Mouse (Mus musculus) limb, embryonic 13.5 days (tissue): ENCODE data around the gene Nod1. TPM values are rescaled to one million over a fixed set of nuclear protein-coding genes. Genes with fewer than 3 reads are reported as not detected.
A peak's percentile ranks its signal among the peaks of the same experiment; 100 is the strongest.

ENCODE experiments used
- ATAC-seq: fragments of 200-750 bp; cut with Nextera tagmentation; 2 replicates; pipeline ENCODE4 v1.8.0; 2017; ENCODE audit warnings: low read depth, moderate number of reproducible peaks, moderate TSS enrichment; ENCODE audit not compliant: low FRiP score
- H3K27ac ChIP-seq: fragments of 300-500 bp; sonication (generic); 2 replicates; pipeline ENCODE4 v1.5.1; 2015; ENCODE audit warnings: inconsistent platforms, mild to moderate bottlenecking, moderate library complexity
- H3K27me3 ChIP-seq: fragments of 300-500 bp; sonication (generic); 2 replicates; pipeline ENCODE4 v1.6.1; 2015; ENCODE audit warnings: mild to moderate bottlenecking, inconsistent platforms
- H3K36me3 ChIP-seq: fragments of 300-500 bp; sonication (generic); 2 replicates; pipeline ENCODE4 v1.6.1; 2015; ENCODE audit warnings: inconsistent platforms, mild to moderate bottlenecking, moderate library complexity
- H3K4me1 ChIP-seq: fragments of 300-500 bp; sonication (generic); 2 replicates; pipeline ENCODE4 v1.6.1; 2015; ENCODE audit warnings: inconsistent platforms
- H3K4me2 ChIP-seq: fragments of 300-500 bp; sonication (generic); replicated peaks from 2 replicates; pipeline ENCODE4 v1.6.1; 2015; ENCODE audit warnings: inconsistent platforms, mild to moderate bottlenecking, moderate library complexity
- H3K4me3 ChIP-seq: fragments of 300-500 bp; sonication (generic); 2 replicates; pipeline ENCODE4 v1.5.1; 2015; ENCODE audit warnings: moderate library complexity, mild to moderate bottlenecking, inconsistent platforms
- H3K9ac ChIP-seq: fragments of 300-500 bp; sonication (generic); 2 replicates; pipeline ENCODE4 v1.6.1; 2015; ENCODE audit warnings: mild to moderate bottlenecking, inconsistent platforms
- H3K9me3 ChIP-seq: fragments of 300-500 bp; sonication (generic); 2 replicates; pipeline ENCODE4 v1.6.1; 2016; ENCODE audit warnings: inconsistent platforms
- WGBS: fragments of 180-500 bp; shearing (Covaris S2); methylation state at CpG from one replicate; pipeline ENCODE4 v1.1.7; 2015; 5-methylcytosine and 5-hydroxymethylcytosine counted together
- polyA plus RNA-seq: library from polyadenylated mRNA; unstranded; fragments of >200 nt; fragmentation: Nextera tagmentation; extraction: Ambion mirVana; gene quantifications from 2 replicates; pipeline ENCODE4 v1.2.1, GENCODE M21; 2015

Nod1 gene
- polyA plus RNA-seq, 1 experiment from 2014 or later, result 5.9 TPM

DNA sequence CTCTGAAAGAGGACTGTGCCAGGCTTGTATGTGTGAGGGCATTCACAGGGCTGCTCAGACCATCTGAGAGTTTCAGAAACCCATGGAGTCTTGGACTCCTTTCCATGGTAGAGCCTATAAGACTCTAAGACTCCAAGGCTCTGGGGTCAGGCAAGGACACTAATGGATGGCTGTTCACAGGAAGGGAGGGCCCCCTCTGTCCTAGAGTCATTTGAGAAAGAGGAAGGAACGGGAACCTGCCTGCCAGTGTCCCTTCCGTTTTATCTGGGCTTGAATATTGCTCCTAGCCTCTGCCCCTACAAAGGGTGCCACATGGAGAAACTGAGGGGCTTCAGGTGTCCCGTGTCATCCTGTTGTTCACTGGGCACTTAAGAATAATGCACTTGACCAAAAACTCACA is 38.5 kb downstream of the Nod1 start:
- Histone ChIP-seq H3K27ac (no peak overlapping the region), H3K9me3 (no peaks in the 10 kb centered on the region), H3K4me2 (no peak overlapping the region), H3K27me3 (no peaks in the 10 kb centered on the region), H3K4me1 (no peaks in the 10 kb centered on the region), H3K9ac (no peak overlapping the region), H3K4me3 (no peak overlapping the region), H3K36me3 (peaks cover 8% of the 10 kb centered on the region)
- 74% methylated on average over 3 of the region's 3 CpGs for WGBS
- no peak for ATAC-seq

DNA sequence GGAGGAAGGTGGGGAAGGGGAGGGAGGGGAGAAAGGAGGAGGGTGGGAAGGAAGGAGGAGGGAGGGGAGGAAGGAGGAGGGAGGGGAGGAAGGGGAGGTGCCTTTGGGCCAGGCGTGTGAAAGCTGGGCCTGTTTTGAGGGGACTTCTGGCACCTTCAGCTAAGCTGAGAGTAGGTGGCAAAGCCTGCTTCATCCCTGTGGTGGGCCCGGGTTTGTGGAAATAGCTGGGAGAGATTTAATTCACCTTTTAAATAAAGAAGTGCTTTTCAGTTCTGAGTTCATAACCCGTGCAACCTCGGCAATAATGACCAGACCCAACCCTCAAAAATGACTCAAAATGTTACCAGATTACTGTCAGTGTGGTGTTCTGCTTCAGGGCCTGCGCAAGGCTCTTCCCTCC is 39.2 kb downstream of the Nod1 start:
- peaks cover 8% of the 10 kb centered on the region for H3K36me3 ChIP-seq
- H3K9ac ChIP-seq, result no peak overlapping the region
- H3K27me3 ChIP-seq, result no peaks in the 10 kb centered on the region
- 84% methylated on average over 5 of the region's 5 CpGs for WGBS
- H3K9me3 ChIP-seq, result no peaks in the 10 kb centered on the region
- H3K4me1 ChIP-seq, result no peaks in the 10 kb centered on the region
- no peak for ATAC-seq
- no peak overlapping the region for H3K4me3 ChIP-seq
- H3K27ac ChIP-seq, result no peak overlapping the region
- H3K4me2 ChIP-seq, result no peak overlapping the region

DNA sequence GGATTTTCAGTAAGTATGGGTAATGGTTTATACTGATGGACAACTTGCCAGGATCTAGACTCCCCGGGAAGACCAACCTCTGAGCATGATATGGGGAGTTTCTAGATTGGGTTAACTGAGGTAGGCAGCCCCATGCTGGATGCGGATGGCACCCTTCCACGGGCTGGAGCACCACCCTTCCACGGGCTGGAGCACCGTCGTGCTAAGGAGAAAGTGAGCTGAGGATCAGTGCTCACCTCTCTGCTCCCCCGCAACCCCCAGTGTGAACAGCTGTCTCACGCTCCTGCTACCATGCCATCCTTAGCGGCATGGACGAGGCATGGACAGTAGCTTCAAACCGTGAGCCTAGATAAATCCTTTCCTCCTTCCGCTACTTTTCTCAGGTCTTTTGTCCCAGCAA is 39.9 kb downstream of the Nod1 start:
- no peaks in the 10 kb centered on the region for H3K9me3 ChIP-seq
- no peak overlapping the region for H3K4me2 ChIP-seq
- WGBS, result 94% methylated on average over 12 of the region's 12 CpGs
- H3K4me3 ChIP-seq, result no peak overlapping the region
- H3K36me3 ChIP-seq, result peaks cover 12% of the 10 kb centered on the region
- ATAC-seq, result no peak
- H3K27me3 ChIP-seq, result no peaks in the 10 kb centered on the region
- H3K9ac ChIP-seq, result no peak overlapping the region
- no peak overlapping the region for H3K27ac ChIP-seq
- no peaks in the 10 kb centered on the region for H3K4me1 ChIP-seq

DNA sequence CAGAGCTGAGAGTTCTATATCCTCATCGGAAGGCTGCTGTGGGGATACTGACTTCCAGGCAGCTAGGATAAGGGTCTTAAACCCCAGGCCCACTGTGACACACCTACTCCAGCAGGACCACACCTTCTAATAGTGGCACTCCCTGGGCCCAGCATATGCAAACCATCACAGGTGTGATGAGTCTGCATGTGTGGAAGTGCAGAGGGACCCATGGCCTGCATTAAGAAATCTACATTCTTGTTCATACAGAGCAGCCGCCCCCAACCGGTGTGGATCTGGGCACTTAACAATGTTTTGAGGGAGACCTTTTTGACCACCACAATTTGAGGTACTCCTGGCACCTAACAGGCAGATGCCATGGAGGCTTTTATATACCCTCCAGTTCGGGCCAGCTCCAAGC is 40.8 kb downstream of the Nod1 start:
- Histone ChIP-seq H3K27ac (no peak overlapping the region), H3K4me2 (no peak overlapping the region), H3K4me1 (no peaks in the 10 kb centered on the region), H3K36me3 (peaks cover 12% of the 10 kb centered on the region), H3K27me3 (no peaks in the 10 kb centered on the region), H3K9ac (no peak overlapping the region), H3K4me3 (no peak overlapping the region), H3K9me3 (no peaks in the 10 kb centered on the region)
- no peak for ATAC-seq
- WGBS, result 95% methylated on average over 4 of the region's 4 CpGs

DNA sequence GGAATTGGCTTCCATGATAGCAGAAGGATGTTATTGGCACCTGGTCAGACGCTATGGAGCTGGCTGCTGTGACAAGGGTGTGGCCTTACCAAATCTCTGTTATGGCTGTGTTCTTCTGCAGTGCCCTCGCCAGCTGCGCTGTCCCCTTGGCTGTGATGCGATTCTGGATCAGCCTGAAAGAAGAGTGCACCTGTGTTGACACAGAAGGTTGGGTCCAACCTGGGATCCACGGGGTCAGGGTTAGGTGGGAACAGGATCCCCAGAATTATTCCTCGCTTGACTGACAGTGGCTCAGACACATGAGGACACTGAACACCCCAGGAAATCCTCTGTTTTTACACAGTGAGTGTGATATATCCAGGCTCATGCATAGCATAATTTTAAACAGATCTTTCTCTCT is 44.5 kb downstream of the Nod1 start:
- no peak for ATAC-seq
- H3K9me3 ChIP-seq, result no peaks in the 10 kb centered on the region
- 82% methylated on average over 6 of the region's 6 CpGs for WGBS
- H3K4me1 ChIP-seq, result no peaks in the 10 kb centered on the region
- H3K9ac ChIP-seq, result no peak overlapping the region
- H3K27me3 ChIP-seq, result no peaks in the 10 kb centered on the region
- H3K27ac ChIP-seq, result no peak overlapping the region
- H3K36me3 ChIP-seq, result peaks cover 17% of the 10 kb centered on the region
- H3K4me2 ChIP-seq, result no peak overlapping the region
- H3K4me3 ChIP-seq, result no peak overlapping the region

DNA sequence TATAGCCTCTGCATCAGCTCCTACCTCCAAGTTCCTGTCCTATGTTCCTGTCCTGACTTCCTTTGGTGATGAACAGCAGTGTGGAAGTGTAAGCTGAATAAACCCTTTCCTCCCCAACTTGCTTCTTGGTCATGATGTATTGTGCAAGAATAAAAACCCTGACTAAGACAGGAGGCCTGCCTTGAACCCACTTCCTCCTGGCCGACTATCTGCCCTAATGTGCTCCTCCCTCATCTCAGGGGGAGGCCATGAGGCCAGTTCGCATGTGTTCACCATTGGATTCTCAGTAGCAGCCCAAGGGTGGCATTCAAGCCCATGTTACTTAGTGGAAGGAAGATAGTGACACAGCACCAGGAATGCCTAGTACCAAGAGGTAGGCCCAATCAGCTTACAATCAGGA is 45.5 kb downstream of the Nod1 start:
- no peak for ATAC-seq

DNA sequence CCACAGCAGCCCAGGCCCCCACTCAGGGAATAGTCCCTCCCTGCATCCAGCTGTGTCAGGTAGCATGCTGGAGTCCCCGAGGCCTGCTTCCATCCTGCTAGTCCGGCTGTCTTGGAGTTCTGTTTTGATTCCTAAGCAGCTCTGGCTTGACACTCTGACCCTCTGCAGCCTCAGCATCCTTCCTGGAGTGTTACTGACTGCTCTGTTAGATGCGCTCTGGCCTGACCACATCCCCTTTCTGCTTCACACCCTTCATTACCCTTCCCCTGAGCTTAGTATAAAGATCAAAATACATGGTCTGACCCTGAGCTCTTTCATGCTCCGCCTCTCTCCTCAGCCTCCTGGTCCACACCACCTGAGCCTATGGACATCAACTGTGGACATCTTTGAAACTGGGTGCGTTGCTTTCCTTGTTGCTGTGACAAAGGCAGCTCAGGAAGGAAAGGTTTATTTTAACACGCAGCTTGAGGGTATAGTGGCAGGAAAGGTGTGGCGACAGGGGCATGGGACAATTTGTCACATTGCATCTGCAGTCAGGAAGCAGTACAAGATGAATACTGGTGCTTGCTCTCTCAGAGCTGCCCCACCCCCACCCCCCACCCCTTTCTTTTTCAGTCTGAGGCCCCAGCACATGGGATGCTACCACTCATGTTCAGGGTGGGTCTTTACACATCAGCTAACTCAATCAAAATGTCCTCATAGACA is 46.5 kb downstream of the Nod1 start:
- H3K36me3 ChIP-seq, result peaks cover 10% of the 10 kb centered on the region; the same call in 1 of the 2 replicates
- H3K4me1 ChIP-seq, result no peaks in the 10 kb centered on the region
- H3K27me3 ChIP-seq, result no peaks in the 10 kb centered on the region
- no peak overlapping the region for H3K4me3 ChIP-seq
- no peak overlapping the region for H3K27ac ChIP-seq
- H3K9me3 ChIP-seq, result no peaks in the 10 kb centered on the region
- no peak for ATAC-seq
- WGBS, result 64% methylated on average over 7 of the region's 7 CpGs
- H3K4me2 ChIP-seq, result no peak overlapping the region
- H3K9ac ChIP-seq, result no peak overlapping the region

More for the DNA sequence above, 45.5 kb downstream of the Nod1 start:
- H3K9ac ChIP-seq, result no peak overlapping the region
- peaks cover 17% of the 10 kb centered on the region for H3K36me3 ChIP-seq
- 68% methylated on average over 2 of the region's 2 CpGs for WGBS
- H3K4me1 ChIP-seq, result no peaks in the 10 kb centered on the region
- no peak overlapping the region for H3K4me2 ChIP-seq
- no peak overlapping the region for H3K27ac ChIP-seq
- no peak overlapping the region for H3K4me3 ChIP-seq
- H3K9me3 ChIP-seq, result no peaks in the 10 kb centered on the region
- no peaks in the 10 kb centered on the region for H3K27me3 ChIP-seq

DNA sequence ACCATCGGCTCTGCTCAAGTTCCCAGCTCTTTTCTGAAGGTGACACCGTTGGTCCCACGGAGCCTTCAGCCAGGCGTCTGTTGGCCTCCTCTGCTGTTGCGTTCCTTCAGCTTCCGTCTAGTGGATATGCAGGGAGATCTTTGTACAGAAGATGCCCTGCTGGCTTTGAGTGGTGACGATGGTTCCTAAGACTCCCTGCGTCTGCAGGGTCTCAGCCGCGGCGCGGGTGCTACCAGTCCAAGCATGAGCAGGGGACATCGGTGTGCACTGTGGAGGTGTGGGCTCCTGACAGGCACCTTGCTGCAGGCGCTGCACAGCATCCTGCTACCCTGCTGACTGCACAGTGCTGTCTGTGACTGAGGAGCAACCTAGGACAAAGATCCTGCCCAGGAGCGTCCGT is 47.9 kb downstream of the Nod1 start:
- WGBS, result 91% methylated on average over 16 of the region's 16 CpGs

DNA sequence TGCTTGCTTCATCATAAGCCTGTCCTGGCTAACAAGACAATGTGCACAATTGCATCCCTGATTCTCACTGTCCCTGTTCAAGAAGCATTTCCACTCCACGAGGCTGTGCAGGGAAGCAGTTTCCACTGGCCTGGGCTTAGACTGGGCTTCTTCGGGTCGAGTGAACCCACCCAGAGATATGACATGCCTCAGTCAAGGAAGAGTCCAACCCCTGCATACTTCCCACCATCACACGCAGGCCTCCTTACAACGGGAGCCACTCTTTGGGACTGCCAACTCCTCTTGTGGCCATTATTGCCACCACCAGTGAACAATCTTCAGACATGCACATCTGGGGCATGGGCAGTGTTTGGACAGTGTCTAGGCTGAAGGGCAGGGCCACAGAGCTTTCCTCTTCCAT is 53.9 kb downstream of the Nod1 start:
- no peak for ATAC-seq
- no peak overlapping the region for H3K4me3 ChIP-seq
- no peaks in the 10 kb centered on the region for H3K4me1 ChIP-seq
- H3K9ac ChIP-seq, result no peak overlapping the region
- H3K36me3 ChIP-seq, result no peaks in the 10 kb centered on the region
- H3K9me3 ChIP-seq, result no peaks in the 10 kb centered on the region
- WGBS, result 85% methylated on average over 5 of the region's 5 CpGs
- H3K27ac ChIP-seq, result no peak overlapping the region
- H3K4me2 ChIP-seq, result no peak overlapping the region
- no peaks in the 10 kb centered on the region for H3K27me3 ChIP-seq

More for the DNA sequence above, 47.9 kb downstream of the Nod1 start:
- H3K27me3 ChIP-seq, result no peaks in the 10 kb centered on the region
- H3K27ac ChIP-seq, result no peak overlapping the region
- no peak overlapping the region for H3K9ac ChIP-seq
- H3K4me3 ChIP-seq, result no peak overlapping the region
- no peak for ATAC-seq
- H3K4me1 ChIP-seq, result no peaks in the 10 kb centered on the region
- no peaks in the 10 kb centered on the region for H3K9me3 ChIP-seq
- H3K4me2 ChIP-seq, result no peak overlapping the region
- peaks cover 10% of the 10 kb centered on the region; the same call in 1 of the 2 replicates for H3K36me3 ChIP-seq

DNA sequence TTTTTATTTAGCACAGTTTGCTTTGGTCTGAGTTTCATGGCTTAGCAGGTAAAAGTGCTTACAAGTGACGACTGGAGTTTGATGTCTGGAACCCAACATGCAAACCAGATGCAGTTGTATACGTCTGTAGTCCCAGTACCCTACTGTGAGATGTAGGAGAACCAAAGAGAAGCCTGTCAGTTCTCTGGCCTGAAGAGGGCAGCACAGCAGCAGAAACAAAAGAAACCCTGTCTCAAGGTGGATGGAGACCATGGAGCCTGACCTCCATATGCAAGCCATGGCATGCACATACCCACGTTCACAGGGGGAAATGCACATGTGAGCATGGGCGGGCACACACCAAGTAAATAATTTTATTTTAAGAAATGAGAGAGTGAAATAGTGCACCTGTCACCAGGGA is 54.9 kb downstream of the Nod1 start:
- Histone ChIP-seq H3K36me3 (no peaks in the 10 kb centered on the region), H3K4me2 (no peak overlapping the region), H3K4me3 (no peak overlapping the region), H3K4me1 (no peaks in the 10 kb centered on the region), H3K9me3 (no peaks in the 10 kb centered on the region), H3K27me3 (no peaks in the 10 kb centered on the region), H3K27ac (no peak overlapping the region), H3K9ac (no peak overlapping the region)
- 25% methylated on average over 4 of the region's 4 CpGs for WGBS
- ATAC-seq, result peak; percentile 28; the same call in 1 of the 2 replicates

DNA sequence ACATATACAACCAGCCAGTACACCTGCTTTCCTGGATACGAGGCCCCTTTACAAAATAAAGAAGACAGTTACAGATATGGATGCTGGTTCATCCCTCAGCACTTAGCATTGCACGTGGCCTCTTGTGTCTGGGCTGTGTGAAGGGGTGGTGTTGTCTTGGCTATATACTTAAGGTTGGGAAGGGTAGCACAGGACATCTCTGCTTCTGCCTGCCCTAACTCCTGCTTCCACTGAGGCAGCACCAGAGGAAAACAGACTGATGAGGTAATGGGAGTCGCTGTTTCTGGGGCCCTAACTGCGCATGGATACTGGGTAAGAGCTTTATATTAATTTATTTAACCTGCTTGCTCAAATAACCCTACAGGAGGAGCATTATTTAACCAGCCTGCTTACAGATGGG is 55.5 kb downstream of the Nod1 start:
- no peak overlapping the region for H3K4me2 ChIP-seq
- no peaks in the 10 kb centered on the region for H3K4me1 ChIP-seq
- no peak for ATAC-seq
- no peak overlapping the region for H3K27ac ChIP-seq
- H3K9ac ChIP-seq, result no peak overlapping the region
- H3K36me3 ChIP-seq, result no peaks in the 10 kb centered on the region
- H3K4me3 ChIP-seq, result no peak overlapping the region
- WGBS, result 79% methylated on average over 4 of the region's 4 CpGs
- H3K9me3 ChIP-seq, result no peaks in the 10 kb centered on the region
- no peaks in the 10 kb centered on the region for H3K27me3 ChIP-seq

DNA sequence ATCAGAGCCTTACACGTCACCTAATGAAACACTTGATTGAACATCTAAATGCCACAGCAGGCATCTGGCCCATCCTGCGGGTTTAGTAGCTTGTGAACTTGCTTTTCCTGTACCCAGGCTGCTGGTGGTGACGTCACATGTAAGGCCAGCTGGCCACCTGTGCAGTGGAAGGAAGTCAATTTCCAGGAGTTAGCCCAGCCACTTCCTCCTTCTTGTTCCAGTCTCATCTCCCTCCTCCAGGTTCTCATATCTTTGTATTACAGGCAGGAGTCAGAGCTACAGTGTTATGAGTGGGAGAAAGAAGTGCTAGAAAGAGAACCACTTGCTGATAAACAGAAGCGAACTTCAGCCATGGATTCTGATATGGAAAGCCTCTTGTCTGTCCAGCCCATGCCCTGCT is 56.2 kb downstream of the Nod1 start:
- Histone ChIP-seq H3K4me2 (no peak overlapping the region), H3K9me3 (no peaks in the 10 kb centered on the region), H3K9ac (no peak overlapping the region), H3K4me1 (no peaks in the 10 kb centered on the region), H3K27me3 (no peaks in the 10 kb centered on the region), H3K27ac (no peak overlapping the region), H3K36me3 (no peaks in the 10 kb centered on the region), H3K4me3 (no peak overlapping the region)
- WGBS, result 48% methylated on average over 4 of the region's 4 CpGs
- ATAC-seq, result no peak

DNA sequence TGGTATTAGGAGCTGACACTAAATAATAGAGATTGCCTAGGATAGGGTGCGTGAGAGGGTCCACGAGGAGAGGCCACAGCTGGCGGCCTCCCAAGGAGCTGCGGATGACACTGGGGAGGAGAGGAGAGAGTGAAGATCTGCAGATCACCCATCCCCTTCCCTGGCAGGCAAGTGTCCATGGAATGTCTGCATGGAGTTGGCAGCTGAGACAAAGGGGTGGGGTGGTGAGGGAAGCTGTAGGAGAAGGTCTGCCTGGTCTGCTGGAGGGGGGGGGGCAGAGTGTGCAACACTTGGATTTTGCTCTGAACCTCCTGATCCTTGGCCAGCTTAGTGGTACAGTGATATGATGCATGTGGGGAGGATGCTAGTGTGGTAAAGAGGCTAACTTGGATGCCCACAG is 57.4 kb downstream of the Nod1 start:
- H3K4me1 ChIP-seq, result no peaks in the 10 kb centered on the region

More for the DNA sequence above, 57.4 kb downstream of the Nod1 start:
- H3K9me3 ChIP-seq, result no peaks in the 10 kb centered on the region
- H3K9ac ChIP-seq, result no peak overlapping the region
- no peak overlapping the region for H3K4me3 ChIP-seq
- 89% methylated on average over 4 of the region's 4 CpGs for WGBS
- ATAC-seq, result no peak
- H3K4me2 ChIP-seq, result no peak overlapping the region
- H3K36me3 ChIP-seq, result no peaks in the 10 kb centered on the region
- no peak overlapping the region for H3K27ac ChIP-seq
- no peaks in the 10 kb centered on the region for H3K27me3 ChIP-seq
